Mouse (Mus musculus): Measurements from ENCODE around the gene Arhgef18. TPM values are rescaled to one million over a fixed set of nuclear protein-coding genes. Genes with fewer than 3 reads are reported as not detected.
A peak's percentile ranks its signal among the peaks of the same experiment; 100 is the strongest.

The Arhgef18 gene
- total and polyA plus RNA-seq, 2 experiments from 2014 or later = 3.4 to 12.6 TPM

GRCm38 (mm10) chr8:3475715-3476429 is 83.1 kb downstream of the Arhgef18 start:
- Histone ChIP-seq H3K27ac (ENCODE audit: low read depth) (no peak overlapping the region), H3K36me3 (replicated peaks; ENCODE audit: control insufficient read depth, insufficient read depth, low read length) (no peaks in the 10 kb centered on the region), H3K9ac (replicated peaks; ENCODE audit: low read depth, low read length) (no peak overlapping the region), H3K9me3 (replicated peaks; ENCODE audit: control insufficient read depth, low read length) (no peaks in the 10 kb centered on the region), H3K27me3 (ENCODE audit: control insufficient read depth, insufficient read depth, low read length) (no peaks in the 10 kb centered on the region), H3K4me2 (ENCODE audit: low read depth, low read length) (peak overlapping the region; percentile 57), H3K4me1 (ENCODE audit: control insufficient read depth, insufficient read depth) (0 out of 2 replicates have a peak, but pooled peaks cover 3% of the 10 kb centered on the region), H3K4me3 (ENCODE audit: low read depth, low read length) (peak overlapping the region; percentile 32)
- WGBS = 19% methylated on average over 37 of the region's 37 CpGs
- TF ChIP-seq CTCF (IDR thresholded peaks at IDR 0.05; ENCODE audit: low read depth) (no peak), EP300 (IDR thresholded peaks at IDR 0.05; ENCODE audit: low read depth) (no peak)
- DNase-seq (ENCODE audit: low spot score) = no peak
- ATAC-seq (ENCODE audit: insufficient read depth, low read depth) = no peak

- H3K4me1 ChIP-seq (ENCODE audit: control insufficient read depth, insufficient read depth) = 0 out of 2 replicates have a peak, but pooled peaks cover 3% of the 10 kb centered on the region
- H3K27me3 ChIP-seq (ENCODE audit: control insufficient read depth, insufficient read depth, low read length) = no peaks in the 10 kb centered on the region
- H3K9ac ChIP-seq (replicated peaks; ENCODE audit: low read depth, low read length) = no peak overlapping the region
- DNase-seq (ENCODE audit: low spot score) (no peak), ATAC-seq (ENCODE audit: insufficient read depth, low read depth) (no peak)
- H3K36me3 ChIP-seq (replicated peaks; ENCODE audit: control insufficient read depth, insufficient read depth, low read length) = no peaks in the 10 kb centered on the region
- TF ChIP-seq EP300 (IDR thresholded peaks at IDR 0.05; ENCODE audit: low read depth) (no peak), CTCF (IDR thresholded peaks at IDR 0.05; ENCODE audit: low read depth) (no peak)
- no peak overlapping the region for H3K27ac ChIP-seq (ENCODE audit: low read depth)
- H3K4me3 ChIP-seq (ENCODE audit: low read depth, low read length) = no peak overlapping the region
- no peak overlapping the region for H3K4me2 ChIP-seq (ENCODE audit: low read depth, low read length)
- no peaks in the 10 kb centered on the region for H3K9me3 ChIP-seq (replicated peaks; ENCODE audit: control insufficient read depth, low read length)
- WGBS = 43% methylated on average over 4 of the region's 4 CpGs
Observed at GRCm38 (mm10) chr8:3480221-3480785, 87.5 kb downstream of the Arhgef18 start.

- 62% methylated on average over 5 of the region's 5 CpGs for WGBS
- Histone ChIP-seq H3K9ac (replicated peaks; ENCODE audit: low read depth, low read length) (no peak overlapping the region), H3K27ac (ENCODE audit: low read depth) (no peak overlapping the region), H3K36me3 (replicated peaks; ENCODE audit: control insufficient read depth, insufficient read depth, low read length) (no peaks in the 10 kb centered on the region), H3K4me1 (ENCODE audit: control insufficient read depth, insufficient read depth) (0 out of 2 replicates have a peak, but pooled peaks cover 2% of the 10 kb centered on the region), H3K27me3 (ENCODE audit: control insufficient read depth, insufficient read depth, low read length) (no peaks in the 10 kb centered on the region), H3K4me3 (ENCODE audit: low read depth, low read length) (no peak overlapping the region), H3K9me3 (replicated peaks; ENCODE audit: control insufficient read depth, low read length) (no peaks in the 10 kb centered on the region), H3K4me2 (ENCODE audit: low read depth, low read length) (no peak overlapping the region)
- no peak for DNase-seq (ENCODE audit: low spot score)
- TF ChIP-seq EP300 (IDR thresholded peaks at IDR 0.05; ENCODE audit: low read depth) (no peak), CTCF (IDR thresholded peaks at IDR 0.05; ENCODE audit: low read depth) (no peak)
- ATAC-seq (ENCODE audit: insufficient read depth, low read depth) = no peak
Observed at GRCm38 (mm10) chr8:3481605-3482004, 88.8 kb downstream of the Arhgef18 start.

- ATAC-seq (ENCODE audit: insufficient read depth, low read depth) = no peak
- WGBS = 79% methylated on average over 22 of the region's 22 CpGs
- Histone ChIP-seq H3K36me3 (replicated peaks; ENCODE audit: control insufficient read depth, insufficient read depth, low read length) (no peaks in the 10 kb centered on the region), H3K27me3 (ENCODE audit: control insufficient read depth, insufficient read depth, low read length) (no peaks in the 10 kb centered on the region), H3K9me3 (replicated peaks; ENCODE audit: control insufficient read depth, low read length) (no peaks in the 10 kb centered on the region), H3K9ac (replicated peaks; ENCODE audit: low read depth, low read length) (no peak overlapping the region), H3K4me1 (ENCODE audit: control insufficient read depth, insufficient read depth) (0 out of 2 replicates have a peak, but pooled peaks cover 9% of the 10 kb centered on the region), H3K4me3 (ENCODE audit: low read depth, low read length) (no peak overlapping the region), H3K27ac (ENCODE audit: low read depth) (no peak overlapping the region), H3K4me2 (ENCODE audit: low read depth, low read length) (no peak overlapping the region)
- no peak for DNase-seq (ENCODE audit: low spot score)
- no peak for TF ChIP-seq CTCF (IDR thresholded peaks at IDR 0.05; ENCODE audit: low read depth)
- TF ChIP-seq EP300 (IDR thresholded peaks at IDR 0.05; ENCODE audit: low read depth) = no peak
Observed at GRCm38 (mm10) chr8:3482240-3482740, 89.5 kb downstream of the Arhgef18 start.

- Histone ChIP-seq H3K4me2 (ENCODE audit: low read depth, low read length) (no peak overlapping the region), H3K4me1 (ENCODE audit: control insufficient read depth, insufficient read depth) (0 out of 2 replicates have a peak, but pooled peaks cover 9% of the 10 kb centered on the region), H3K36me3 (replicated peaks; ENCODE audit: control insufficient read depth, insufficient read depth, low read length) (no peaks in the 10 kb centered on the region), H3K4me3 (ENCODE audit: low read depth, low read length) (no peak overlapping the region), H3K9ac (replicated peaks; ENCODE audit: low read depth, low read length) (no peak overlapping the region), H3K27ac (ENCODE audit: low read depth) (no peak overlapping the region), H3K27me3 (ENCODE audit: control insufficient read depth, insufficient read depth, low read length) (no peaks in the 10 kb centered on the region), H3K9me3 (replicated peaks; ENCODE audit: control insufficient read depth, low read length) (no peaks in the 10 kb centered on the region)
- ATAC-seq (ENCODE audit: insufficient read depth, low read depth) = no peak
- TF ChIP-seq CTCF (IDR thresholded peaks at IDR 0.05; ENCODE audit: low read depth) = no peak
- no peak for TF ChIP-seq EP300 (IDR thresholded peaks at IDR 0.05; ENCODE audit: low read depth)
- WGBS = 51% methylated on average over 7 of the region's 7 CpGs
- no peak for DNase-seq (ENCODE audit: low spot score)
Observed at GRCm38 (mm10) chr8:3483546-3483945, 90.7 kb downstream of the Arhgef18 start.

Data from heart, postnatal 0 days (tissue).